Mouse (Mus musculus): ENCODE measurements around the gene Actn2.

DNA sequence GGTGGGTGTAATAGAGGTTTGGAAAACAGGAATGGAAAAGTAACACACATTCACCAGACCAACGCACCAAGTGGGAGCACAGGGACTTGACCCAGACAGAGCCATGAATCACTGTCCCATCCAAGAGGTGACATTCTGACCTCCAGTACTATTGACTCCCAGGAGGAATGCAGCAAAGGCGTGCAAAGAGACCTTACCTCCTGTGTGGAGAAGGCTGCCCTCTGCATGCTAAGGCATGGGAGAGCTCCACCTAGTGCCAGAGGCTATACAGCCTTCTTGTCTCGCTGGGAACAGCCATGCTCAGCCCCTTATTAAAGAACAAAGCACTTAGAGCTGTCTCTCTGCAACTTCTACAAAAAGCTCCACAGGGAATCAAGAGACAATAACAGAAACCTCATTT is 73.5 kb downstream of the Actn2 start:
- no peak for TF ChIP-seq POLR2A (IDR thresholded peaks at IDR 0.05; ENCODE audit: control insufficient read depth, extremely low read depth, insufficient read depth, low read length, poor library complexity)
- no peak for TF ChIP-seq CTCF (IDR thresholded peaks at IDR 0.05; ENCODE audit: borderline replicate concordance, control insufficient read depth, extremely low read depth, insufficient read depth, low read length, poor library complexity)

Data from thymus, adult 2 months (tissue).